Mouse (Mus musculus): ENCODE data around the gene Pabpn1l. TPM values are rescaled to one million over a fixed set of nuclear protein-coding genes. Genes with fewer than 3 reads are reported as not detected.
"Not testable (repeated sequence)": the region's sequence is repeated elsewhere in the genome, so short reads cannot be mapped to it uniquely, and the experiment has no call there.

Pabpn1l gene
- total RNA-seq, 2 experiments from 2014 or later: 0.20 TPM; not detected in 1

- intact Hi-C loops (cut with DNase I): no loop called here
- no peak for DNase-seq
These were observed 37.1 kb downstream of the Pabpn1l start for GRCm38 (mm10) chr8:122585411-122585891.

- DNase-seq: no peak
- intact Hi-C loops (cut with DNase I): no loop called here
These were observed 37.6 kb downstream of the Pabpn1l start for GRCm38 (mm10) chr8:122584981-122585380.

GRCm38 (mm10) chr8:122580926-122581325 lies 41.6 kb downstream of the Pabpn1l start:
- no peak for DNase-seq
- intact Hi-C loops (cut with DNase I): no loop called here

GRCm38 (mm10) chr8:122579196-122579595 lies 43.3 kb downstream of the Pabpn1l start:
- intact Hi-C loops (cut with DNase I): no loop called here
- no peak for DNase-seq

- intact Hi-C loops (cut with DNase I): no loop called here
- no peak for DNase-seq
These were observed 45.4 kb downstream of the Pabpn1l start for GRCm38 (mm10) chr8:122577116-122577515.

- DNase-seq: peak; percentile 87 to 91
- intact Hi-C loops (cut with DNase I): no loop called here
These were observed 45.9 kb downstream of the Pabpn1l start, which contains the start of gene Aprt for GRCm38 (mm10) chr8:122576648-122577022. TSS of gene Aprt (minus strand) at chr8:122576909.

GRCm38 (mm10) chr8:122575735-122576647 lies 46.5 kb downstream of the Pabpn1l start:
- intact Hi-C loops (cut with DNase I): no loop called here
- no peak for DNase-seq

- intact Hi-C loops (cut with DNase I): no loop called here
- DNase-seq: no peak
These were observed 47.3 kb downstream of the Pabpn1l start for GRCm38 (mm10) chr8:122575286-122575685.

- intact Hi-C loops (cut with DNase I): no loop called here
These were observed 47.8 kb downstream of the Pabpn1l start for GRCm38 (mm10) chr8:122574667-122575251.

GRCm38 (mm10) chr8:122574264-122574663 lies 48.3 kb downstream of the Pabpn1l start:
- intact Hi-C loops (cut with DNase I): no loop called here
- no peak for DNase-seq

More at GRCm38 (mm10) chr8:122574667-122575251, 47.8 kb downstream of the Pabpn1l start:
- no peak for DNase-seq

- intact Hi-C loops (cut with DNase I): no loop called here
These were observed 49.0 kb downstream of the Pabpn1l start for GRCm38 (mm10) chr8:122573577-122573976.

GRCm38 (mm10) chr8:122573176-122573575 lies 49.4 kb downstream of the Pabpn1l start:
- intact Hi-C loops (cut with DNase I); DNase-seq: not testable (repeated sequence)

More at GRCm38 (mm10) chr8:122573577-122573976, 49.0 kb downstream of the Pabpn1l start:
- DNase-seq: no peak

GRCm38 (mm10) chr8:122572751-122573150 lies 49.8 kb downstream of the Pabpn1l start:
- no peak for DNase-seq

GRCm38 (mm10) chr8:122571750-122572267 lies 50.7 kb downstream of the Pabpn1l start:
- intact Hi-C loops (cut with DNase I): no loop called here
- DNase-seq: no peak

More at GRCm38 (mm10) chr8:122572751-122573150, 49.8 kb downstream of the Pabpn1l start:
- intact Hi-C loops (cut with DNase I): no loop called here

- DNase-seq: no peak
- intact Hi-C loops (cut with DNase I): no loop called here
These were observed 51.4 kb downstream of the Pabpn1l start for GRCm38 (mm10) chr8:122571153-122571552.

- intact Hi-C loops (cut with DNase I): no loop called here
These were observed 52.5 kb downstream of the Pabpn1l start for GRCm38 (mm10) chr8:122569996-122570395.

More at GRCm38 (mm10) chr8:122569996-122570395, 52.5 kb downstream of the Pabpn1l start:
- DNase-seq: no peak

Small RNAs within 50 kb of the gene (microRNA-seq; reads per million reads assigned to microRNA genes)
- 0 reads per million in 2 experiments for gene Mir6396

Other genes with a start within 250 kb of the Pabpn1l start
- 10 to 100 TPM; 22.4 to 22.8 TPM for gene Zc3h18, start 246.1 kb downstream of the Pabpn1l start, total RNA-seq (2021)
- gene Il17c, start 200.7 kb downstream of the Pabpn1l start, total RNA-seq (2021): not detected
- gene Cyba, start 189.8 kb downstream of the Pabpn1l start, total RNA-seq (2021): 10 to 100 TPM; 43.8 to 47.4 TPM
- 1 to 10 TPM; 4.7 to 5.0 TPM for gene Mvd, start 179.3 kb downstream of the Pabpn1l start, total RNA-seq (2021)
- gene Snai3, start 162.0 kb downstream of the Pabpn1l start, total RNA-seq (2021): 1 to 10 TPM; 1.1 to 1.6 TPM
- gene Rnf166, start 146.7 kb downstream of the Pabpn1l start, total RNA-seq (2021): 10 to 100 TPM; 28.7 to 28.9 TPM
- 10 to 100 TPM; 10.8 TPM for gene Ctu2, start 146.6 kb downstream of the Pabpn1l start, total RNA-seq (2021)
- 10 to 100 TPM; 27.2 to 30.2 TPM for gene Piezo1, start 71.4 kb downstream of the Pabpn1l start, total RNA-seq (2021)
- gene Cdt1, start 54.7 kb downstream of the Pabpn1l start, total RNA-seq (2021): 1 to 10 TPM; 3.6 to 4.6 TPM
- gene Aprt, start 45.8 kb downstream of the Pabpn1l start, total RNA-seq (2021): 10 to 100 TPM; 32.7 to 34.5 TPM
- gene Galns, start 11.3 kb downstream of the Pabpn1l start, total RNA-seq (2021): 1 to 10 TPM; 3.5 to 4.1 TPM
- gene Trappc2l, start 11.1 kb downstream of the Pabpn1l start, total RNA-seq (2021): 10 to 100 TPM; 45.9 to 57.2 TPM
- 10 to 100 TPM; 22.1 to 25.3 TPM for gene Cbfa2t3, start 76.4 kb upstream of the Pabpn1l start, total RNA-seq (2021)
- 10 to 100 TPM; 24.7 to 26.8 TPM for gene Acsf3, start 152.7 kb upstream of the Pabpn1l start, total RNA-seq (2021)
- not detected for gene Cdh15, start 225.2 kb upstream of the Pabpn1l start, total RNA-seq (2021)